Mouse (Mus musculus) C2C12 (cell line): ENCODE results near the gene Fgr.
A peak's percentile ranks its signal among the peaks of the same experiment; 100 is the strongest.

Experiments
- CTCF ChIP-seq: IDR thresholded peaks from one replicate; pipeline ENCODE4 v1.5.1; 2011; ENCODE audit not compliant: control insufficient read depth, insufficient read depth, insufficient read length
- MAX ChIP-seq: IDR thresholded peaks from one replicate; pipeline ENCODE4 v1.6.1; 2011; ENCODE audit warnings: mild to moderate bottlenecking, control low read depth
- MYOD1 ChIP-seq: IDR thresholded peaks from one replicate; pipeline ENCODE4 v1.6.1; 2011; ENCODE audit warnings: low read depth; ENCODE audit not compliant: control insufficient read depth, insufficient read length
- MYOG ChIP-seq: IDR thresholded peaks from one replicate; pipeline ENCODE4 v1.6.1; 2011; ENCODE audit not compliant: control insufficient read depth, insufficient read length; ENCODE audit errors: extremely low read depth

- TF ChIP-seq CTCF = no peak
- TF ChIP-seq MAX = peak; percentile 31
- peak; percentile 99 for TF ChIP-seq MYOD1
- TF ChIP-seq MYOG = no peak
These were observed 39.5 kb downstream of the Fgr start for GRCm38 (mm10) chr4:133013266-133013891.
